Mouse (Mus musculus): ENCODE results near the gene Chst11.

Gene Chst11

DNA sequence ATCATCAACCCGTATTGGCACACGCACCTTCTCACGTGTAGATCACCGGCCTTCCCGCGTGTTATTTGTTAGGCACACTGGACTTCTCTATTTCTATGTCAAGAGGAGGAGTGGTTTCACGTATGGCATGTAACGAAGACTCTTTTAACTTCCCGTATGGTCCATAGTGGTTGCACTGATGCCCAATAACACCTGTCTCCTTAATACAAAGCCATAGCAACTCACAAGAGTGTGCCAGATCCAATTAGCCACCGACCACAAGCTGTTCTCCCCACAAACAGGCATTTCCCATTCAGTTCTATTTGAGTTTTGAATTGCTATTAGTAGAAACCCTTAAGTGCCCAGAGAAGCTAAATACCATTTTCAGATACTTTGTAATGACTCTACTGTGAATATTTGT is 234.9 kb downstream of the Chst11 start:
- DNase-seq: no peak

- DNase-seq: no peak
Measured at GRCm38 (mm10) chr10:83220847-83221246, 235.5 kb downstream of the Chst11 start.

- peak; percentile 17 for DNase-seq
Measured at GRCm38 (mm10) chr10:83224999-83225398, 239.7 kb downstream of the Chst11 start.

DNA sequence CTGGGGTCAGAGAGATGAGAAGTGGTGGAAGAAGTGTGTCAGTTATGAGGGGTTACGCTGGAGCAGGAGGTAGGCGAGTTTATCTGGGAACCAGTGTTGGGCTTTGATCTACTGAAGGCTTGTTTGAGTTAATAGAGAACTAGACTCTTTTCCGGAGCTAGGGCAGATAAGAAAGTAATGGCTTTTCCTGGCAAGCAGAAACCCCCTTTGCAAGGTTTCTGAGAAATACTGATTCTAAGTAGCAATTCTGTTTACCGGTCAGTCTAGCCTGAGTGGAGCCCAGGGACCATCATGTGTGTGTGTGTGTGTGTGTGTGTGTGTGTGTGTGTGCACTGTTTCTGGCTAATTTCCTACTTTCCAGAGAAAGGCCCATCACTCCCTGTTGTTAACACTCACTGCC is 243.3 kb downstream of the Chst11 start:
- DNase-seq: no peak

GRCm38 (mm10) chr10:83233967-83234366 is 248.7 kb downstream of the Chst11 start:
- DNase-seq: no peak

DNA sequence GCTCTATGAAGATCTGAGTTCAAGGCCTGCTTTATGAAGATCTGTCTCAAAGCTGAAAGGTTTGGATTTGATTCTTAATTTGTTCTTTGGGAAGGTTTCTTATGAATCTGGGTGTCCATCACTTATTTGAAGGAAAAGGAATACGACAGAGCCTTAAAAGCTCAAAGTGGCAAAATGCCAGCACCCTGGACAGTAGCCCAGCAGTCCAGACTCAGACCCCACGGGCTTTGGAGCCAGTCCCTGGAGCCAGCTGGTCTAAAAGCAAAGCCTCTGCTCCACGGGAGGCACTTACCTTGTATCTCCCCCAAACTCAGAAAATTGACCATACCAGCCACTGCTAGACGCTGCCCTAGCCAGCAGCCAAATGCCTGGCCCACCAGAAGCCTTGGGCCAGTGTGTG is 249.1 kb downstream of the Chst11 start:
- DNase-seq: no peak

GRCm38 (mm10) chr10:83242106-83242686 is 256.9 kb downstream of the Chst11 start:
- no peak for DNase-seq

DNA sequence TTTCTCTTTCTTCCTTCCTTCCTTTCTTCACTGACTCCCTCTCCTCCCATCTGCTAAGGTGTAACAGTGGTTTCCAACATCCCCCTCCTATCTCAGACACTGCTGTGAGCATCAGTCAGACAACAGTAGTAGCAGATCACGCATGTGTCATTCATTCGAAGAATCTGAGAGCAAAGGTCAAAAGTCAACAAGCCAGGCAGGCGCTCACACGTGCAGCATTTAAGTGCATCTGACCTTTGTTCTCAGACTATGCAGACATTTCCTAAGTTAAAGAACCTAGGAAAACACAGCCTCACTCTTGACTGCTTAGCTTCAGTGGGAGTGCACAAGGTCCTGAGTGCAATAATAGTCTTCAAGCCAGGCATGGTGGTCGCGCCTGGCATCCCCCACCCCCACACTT is 258.8 kb downstream of the Chst11 start:
- DNase-seq: no peak
